Mouse (Mus musculus) lung, postnatal 0 days (tissue): ENCODE measurements at regions not wholly inside any gene's neighbourhood (a gene's known extent, or its start where the extent isn't known, plus 50 kb on each side); places are given as distances from the start of the nearest gene placed in this dataset.

ENCODE experiments used
- CTCF ChIP-seq: IDR thresholded peaks from 2 replicates; pipeline ENCODE4 v1.5.1; 2016; ENCODE audit warnings: antibody characterized with exemption, mild to moderate bottlenecking
- EP300 ChIP-seq: IDR thresholded peaks from 2 replicates; pipeline ENCODE4 v1.6.1; 2016; ENCODE audit warnings: antibody characterized with exemption, mild to moderate bottlenecking, control low read depth

- no peak for TF ChIP-seq CTCF
- TF ChIP-seq EP300, result no peak
Measured at GRCm38 (mm10) chr8:116275014-116275413, 229.8 kb upstream of the Dynlrb2 start.
